Mouse (Mus musculus): ENCODE measurements around the gene Ppp6r2. TPM values are rescaled to one million over a fixed set of nuclear protein-coding genes. Genes with fewer than 3 reads are reported as not detected.
A peak's percentile ranks its signal among the peaks of the same experiment; 100 is the strongest.

Gene Ppp6r2
- polyA plus RNA-seq, 1 experiment from 2014 or later = 35.9 TPM

Small RNAs within 50 kb of the gene (microRNA-seq; reads per million reads assigned to microRNA genes)
- gene Mir6958 (7.4 reads per million, percentile 26 among the genes with 10 or more reads in this experiment), gene Mir6959 (0.57 reads per million), gene Mir7118 (0.76 reads per million)

Other genes starting within 250 kb of the Ppp6r2 start
- gene Mlc1, start 232.5 kb upstream of the Ppp6r2 start, polyA plus RNA-seq (2014; fragmentation: Nextera tagmentation; extraction: Ambion mirVana) = 2.6 and 3.7 TPM in 2 replicates
- not detected in 2 replicates for gene Mov10l1, start 228.6 kb upstream of the Ppp6r2 start, polyA plus RNA-seq (2014; fragmentation: Nextera tagmentation; extraction: Ambion mirVana)
- 0.87 and 0.89 TPM in 2 replicates for gene Panx2, start 151.8 kb upstream of the Ppp6r2 start, polyA plus RNA-seq (2014; fragmentation: Nextera tagmentation; extraction: Ambion mirVana)
- 40.2 and 43.2 TPM in 2 replicates for gene Trabd, start 136.4 kb upstream of the Ppp6r2 start, polyA plus RNA-seq (2014; fragmentation: Nextera tagmentation; extraction: Ambion mirVana)
- 20.2 and 22.3 TPM in 2 replicates for gene Selenoo, start 122.5 kb upstream of the Ppp6r2 start, polyA plus RNA-seq (2014; fragmentation: Nextera tagmentation; extraction: Ambion mirVana)
- gene Tubgcp6, start 88.4 kb upstream of the Ppp6r2 start, polyA plus RNA-seq (2014; fragmentation: Nextera tagmentation; extraction: Ambion mirVana) = 14.9 and 16.8 TPM in 2 replicates
- gene Hdac10, start 82.9 kb upstream of the Ppp6r2 start, polyA plus RNA-seq (2014; fragmentation: Nextera tagmentation; extraction: Ambion mirVana) = 11.6 and 13.6 TPM in 2 replicates
- 21.3 and 27.0 TPM in 2 replicates for gene Mapk12, start 70.8 kb upstream of the Ppp6r2 start, polyA plus RNA-seq (2014; fragmentation: Nextera tagmentation; extraction: Ambion mirVana)
- 34.9 and 40.6 TPM in 2 replicates for gene Mapk11, start 61.9 kb upstream of the Ppp6r2 start, polyA plus RNA-seq (2014; fragmentation: Nextera tagmentation; extraction: Ambion mirVana)
- gene Plxnb2, start 30.8 kb upstream of the Ppp6r2 start, polyA plus RNA-seq (2014; fragmentation: Nextera tagmentation; extraction: Ambion mirVana) = 97.5 and 115 TPM in 2 replicates
- 26.2 and 26.6 TPM in 2 replicates for gene Dennd6b, start 15.1 kb upstream of the Ppp6r2 start, polyA plus RNA-seq (2014; fragmentation: Nextera tagmentation; extraction: Ambion mirVana)
- 48.1 and 53.3 TPM in 2 replicates for gene Sbf1, start 103.8 kb downstream of the Ppp6r2 start, polyA plus RNA-seq (2014; fragmentation: Nextera tagmentation; extraction: Ambion mirVana)
- gene Adm2, start 111.2 kb downstream of the Ppp6r2 start, polyA plus RNA-seq (2014; fragmentation: Nextera tagmentation; extraction: Ambion mirVana) = 0.12 TPM in 1 of 2 replicates, not detected in the other
- not detected in 2 replicates for gene Miox, start 122.8 kb downstream of the Ppp6r2 start, polyA plus RNA-seq (2014; fragmentation: Nextera tagmentation; extraction: Ambion mirVana)
- gene Lmf2, start 144.1 kb downstream of the Ppp6r2 start, polyA plus RNA-seq (2014; fragmentation: Nextera tagmentation; extraction: Ambion mirVana) = 29.8 and 31.8 TPM in 2 replicates
- gene Ncaph2, start 144.2 kb downstream of the Ppp6r2 start, polyA plus RNA-seq (2014; fragmentation: Nextera tagmentation; extraction: Ambion mirVana) = 155 and 168 TPM in 2 replicates
- gene Sco2, start 162.3 kb downstream of the Ppp6r2 start, polyA plus RNA-seq (2014; fragmentation: Nextera tagmentation; extraction: Ambion mirVana) = 5.8 and 6.0 TPM in 2 replicates
- gene Tymp, start 165.5 kb downstream of the Ppp6r2 start, polyA plus RNA-seq (2014; fragmentation: Nextera tagmentation; extraction: Ambion mirVana) = 1.2 and 1.9 TPM in 2 replicates
- gene Odf3b, start 167.7 kb downstream of the Ppp6r2 start, polyA plus RNA-seq (2014; fragmentation: Nextera tagmentation; extraction: Ambion mirVana) = 0.26 and 0.64 TPM in 2 replicates
- gene Klhdc7b, start 173.4 kb downstream of the Ppp6r2 start, polyA plus RNA-seq (2014; fragmentation: Nextera tagmentation; extraction: Ambion mirVana) = not detected in 2 replicates
- not detected in 2 replicates for gene Syce3, start 198.9 kb downstream of the Ppp6r2 start, polyA plus RNA-seq (2014; fragmentation: Nextera tagmentation; extraction: Ambion mirVana)
- gene Cpt1b, start 214.3 kb downstream of the Ppp6r2 start, polyA plus RNA-seq (2014; fragmentation: Nextera tagmentation; extraction: Ambion mirVana) = 0.93 and 1.1 TPM in 2 replicates
- gene C730034F03Rik, start 218.0 kb downstream of the Ppp6r2 start, polyA plus RNA-seq (2014; fragmentation: Nextera tagmentation; extraction: Ambion mirVana) = 1.9 and 2.4 TPM in 2 replicates
- gene Gm44502, start 218.1 kb downstream of the Ppp6r2 start, polyA plus RNA-seq (2014; fragmentation: Nextera tagmentation; extraction: Ambion mirVana) = not detected in 2 replicates
- gene Chkb, start 218.4 kb downstream of the Ppp6r2 start, polyA plus RNA-seq (2014; fragmentation: Nextera tagmentation; extraction: Ambion mirVana) = 48.3 and 49.6 TPM in 2 replicates
- gene Mapk8ip2, start 242.4 kb downstream of the Ppp6r2 start, polyA plus RNA-seq (2014; fragmentation: Nextera tagmentation; extraction: Ambion mirVana) = 23.6 TPM in 2 replicates